Mouse (Mus musculus): ENCODE results near the gene Zbtb20.

The Zbtb20 gene

DNA sequence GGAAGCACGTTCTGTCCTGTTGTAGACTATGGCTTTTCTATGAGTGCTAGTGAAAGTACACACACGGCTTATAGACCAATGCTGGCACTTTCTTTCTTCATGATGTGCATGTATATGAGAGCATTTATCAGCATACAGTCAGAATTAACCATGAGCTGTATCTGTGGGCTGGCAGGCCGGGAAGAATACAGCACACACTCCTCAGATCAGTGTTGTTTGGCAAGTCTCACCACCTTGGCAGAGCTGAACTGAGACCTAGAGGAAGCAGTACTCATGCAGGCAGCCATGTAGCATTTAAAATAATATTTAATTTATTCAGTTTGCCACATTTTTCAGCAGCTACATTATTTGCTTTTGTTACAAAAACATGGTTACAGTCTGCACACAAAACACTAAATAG is 214.5 kb downstream of the Zbtb20 start:
- no peak for TF ChIP-seq GATA4 (IDR thresholded peaks at IDR 0.05; ENCODE audit: insufficient replicate concordance, low read length)

GRCm38 (mm10) chr16:43094161-43094560 is 218.5 kb downstream of the Zbtb20 start:
- no peak for TF ChIP-seq GATA4 (IDR thresholded peaks at IDR 0.05; ENCODE audit: insufficient replicate concordance, low read length)

DNA sequence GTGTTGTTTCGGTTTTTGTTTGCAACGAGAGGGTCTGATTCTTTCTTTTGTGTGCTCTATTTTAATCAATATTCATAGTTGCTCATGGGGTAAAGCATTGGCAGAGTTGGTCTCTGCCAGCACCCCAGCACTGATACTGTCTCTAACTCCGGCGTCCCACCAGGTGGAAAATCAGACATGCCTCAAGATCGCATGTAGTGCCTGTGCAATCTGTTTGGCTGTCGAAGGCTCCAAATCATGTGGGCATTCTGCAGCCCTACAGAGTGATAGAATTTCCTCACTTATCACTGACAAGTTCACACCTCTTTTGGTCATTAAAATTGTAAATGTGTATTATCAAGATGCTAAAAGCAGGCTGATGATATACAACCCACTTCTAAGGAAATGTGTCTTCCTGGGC is 219.1 kb downstream of the Zbtb20 start:
- TF ChIP-seq GATA4 (IDR thresholded peaks at IDR 0.05; ENCODE audit: insufficient replicate concordance, low read length) = no peak

DNA sequence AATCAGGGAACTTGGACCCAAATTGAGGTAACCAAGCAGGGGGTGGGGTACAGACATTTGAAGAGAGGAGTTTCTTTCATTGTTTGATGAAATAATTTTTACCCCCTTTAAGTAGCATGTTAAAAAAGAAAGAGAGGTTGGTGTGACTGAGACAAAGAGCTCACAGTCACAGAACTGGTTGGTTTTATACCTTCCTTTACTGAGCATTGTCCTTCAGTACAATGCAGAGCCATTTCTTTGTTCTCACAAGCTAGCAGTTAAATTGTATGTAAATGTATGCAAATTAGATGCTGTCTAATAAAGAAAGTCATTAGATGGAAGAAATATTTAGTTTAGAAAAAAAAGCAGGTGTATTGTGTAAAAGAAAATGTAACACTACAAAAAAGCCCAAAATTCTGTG is 220.4 kb downstream of the Zbtb20 start:
- no peak for TF ChIP-seq GATA4 (IDR thresholded peaks at IDR 0.05; ENCODE audit: insufficient replicate concordance, low read length)

GRCm38 (mm10) chr16:43098153-43098552 is 222.5 kb downstream of the Zbtb20 start:
- no peak for TF ChIP-seq GATA4 (IDR thresholded peaks at IDR 0.05; ENCODE audit: insufficient replicate concordance, low read length)

DNA sequence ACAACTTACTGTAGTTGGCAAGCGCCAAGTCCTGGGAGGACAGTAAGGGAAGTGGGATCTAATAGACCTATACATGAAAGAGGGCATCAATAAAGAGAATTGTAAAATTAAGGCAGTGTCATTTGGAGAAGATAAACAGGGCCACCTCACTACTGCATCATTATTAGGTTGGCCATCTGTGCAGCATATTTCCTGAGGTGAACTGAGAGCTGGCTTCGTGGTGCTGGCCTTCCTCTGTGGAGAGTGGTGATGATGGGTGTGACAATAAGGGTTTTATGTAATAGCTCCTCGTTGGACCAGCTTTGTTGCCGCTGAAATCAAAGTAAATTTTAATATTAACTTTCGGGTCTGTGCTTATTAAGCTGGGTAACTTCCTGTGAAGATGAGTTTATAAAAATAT is 223.0 kb downstream of the Zbtb20 start:
- TF ChIP-seq GATA4 (IDR thresholded peaks at IDR 0.05; ENCODE audit: insufficient replicate concordance, low read length) = no peak

- no peak for TF ChIP-seq GATA4 (IDR thresholded peaks at IDR 0.05; ENCODE audit: insufficient replicate concordance, low read length)
Observed at GRCm38 (mm10) chr16:43111288-43111687, 235.6 kb downstream of the Zbtb20 start.

DNA sequence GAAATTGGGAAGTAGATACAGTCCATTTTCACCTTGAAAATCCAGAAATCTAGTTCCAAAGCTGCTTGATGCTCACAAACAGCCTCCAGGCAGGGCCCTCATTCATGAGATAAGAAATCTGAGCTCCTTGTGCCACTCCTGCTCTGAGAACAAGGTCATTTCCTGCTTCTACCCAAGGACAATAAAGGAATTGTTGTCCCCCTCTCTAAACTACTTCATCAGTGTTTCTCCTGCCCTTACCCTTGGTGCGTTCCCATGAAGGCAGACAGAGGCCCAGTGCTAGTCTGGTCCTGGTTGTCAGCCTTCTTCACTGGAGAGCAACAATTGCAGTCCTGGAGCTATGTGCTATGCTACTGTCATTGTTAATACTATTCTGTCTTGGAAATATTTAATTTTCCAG is 238.3 kb downstream of the Zbtb20 start:
- no peak for TF ChIP-seq GATA4 (IDR thresholded peaks at IDR 0.05; ENCODE audit: insufficient replicate concordance, low read length)

DNA sequence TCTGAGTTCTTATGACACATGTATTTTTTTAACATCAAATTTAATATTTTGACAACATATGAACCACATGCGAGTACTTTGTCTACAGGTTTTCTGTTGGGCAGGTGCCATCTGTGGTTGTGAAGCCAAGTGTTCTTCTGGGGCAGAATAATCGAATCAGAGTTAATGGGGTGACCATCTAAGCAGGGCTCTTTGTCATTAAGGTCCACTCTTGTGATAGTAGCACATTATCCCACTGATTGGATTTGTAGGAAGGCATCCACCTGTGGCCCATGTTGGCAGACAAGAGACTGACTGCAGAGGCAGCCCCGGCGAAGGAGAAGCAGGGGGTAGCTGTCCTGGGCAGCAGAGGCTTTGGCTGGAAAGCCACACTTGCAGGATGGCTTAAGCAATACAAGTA is 254.3 kb downstream of the Zbtb20 start:
- no peak for TF ChIP-seq GATA4 (IDR thresholded peaks at IDR 0.05; ENCODE audit: insufficient replicate concordance, low read length)

DNA sequence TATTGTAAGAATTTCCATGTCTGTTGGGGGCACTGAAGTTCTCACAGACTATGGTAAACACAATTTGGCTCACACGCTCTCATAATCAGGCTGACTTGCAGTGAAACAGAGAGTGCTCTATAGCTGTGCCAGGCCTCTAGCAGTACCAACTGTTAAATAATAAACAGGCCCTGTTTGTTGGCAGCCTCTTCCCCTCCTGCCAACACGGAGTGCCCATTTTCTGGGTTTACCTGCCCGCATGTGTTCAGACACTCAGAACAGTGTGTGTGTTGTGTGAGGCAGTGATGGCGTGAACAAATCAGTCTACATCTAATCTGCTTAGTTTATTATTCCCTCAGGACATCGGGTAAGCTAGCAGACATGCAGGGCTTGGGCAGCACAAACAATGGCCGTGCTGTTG is 254.9 kb downstream of the Zbtb20 start:
- TF ChIP-seq GATA4 (IDR thresholded peaks at IDR 0.05; ENCODE audit: insufficient replicate concordance, low read length) = no peak

DNA sequence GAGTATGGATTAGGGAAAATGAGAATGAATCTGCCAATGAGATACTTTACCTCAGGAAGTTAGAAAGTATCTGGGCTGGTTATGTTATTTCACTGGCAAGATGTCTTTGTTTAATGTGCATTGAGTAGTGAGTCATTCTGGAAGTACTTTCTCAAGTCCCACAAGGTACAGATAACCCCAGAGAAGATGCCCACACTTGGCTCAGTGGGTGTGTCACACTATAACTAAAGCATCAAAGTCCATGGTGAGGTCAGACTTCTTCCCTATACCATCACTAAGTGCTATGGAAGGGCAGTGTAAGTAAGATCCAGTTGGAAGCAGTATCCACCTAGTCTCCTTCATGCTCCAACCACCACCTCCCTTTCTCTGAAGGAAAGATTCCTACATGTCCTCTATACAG is 255.4 kb downstream of the Zbtb20 start:
- TF ChIP-seq GATA4 (IDR thresholded peaks at IDR 0.05; ENCODE audit: insufficient replicate concordance, low read length) = no peak

- no peak for TF ChIP-seq GATA4 (IDR thresholded peaks at IDR 0.05; ENCODE audit: insufficient replicate concordance, low read length)
Observed at GRCm38 (mm10) chr16:43168506-43168905, 292.8 kb downstream of the Zbtb20 start.

GRCm38 (mm10) chr16:43169273-43169905 is 293.7 kb downstream of the Zbtb20 start:
- TF ChIP-seq GATA4 (IDR thresholded peaks at IDR 0.05; ENCODE audit: insufficient replicate concordance, low read length) = no peak

- TF ChIP-seq GATA4 (IDR thresholded peaks at IDR 0.05; ENCODE audit: insufficient replicate concordance, low read length) = no peak
Observed at GRCm38 (mm10) chr16:43172139-43172538, 296.5 kb downstream of the Zbtb20 start.

DNA sequence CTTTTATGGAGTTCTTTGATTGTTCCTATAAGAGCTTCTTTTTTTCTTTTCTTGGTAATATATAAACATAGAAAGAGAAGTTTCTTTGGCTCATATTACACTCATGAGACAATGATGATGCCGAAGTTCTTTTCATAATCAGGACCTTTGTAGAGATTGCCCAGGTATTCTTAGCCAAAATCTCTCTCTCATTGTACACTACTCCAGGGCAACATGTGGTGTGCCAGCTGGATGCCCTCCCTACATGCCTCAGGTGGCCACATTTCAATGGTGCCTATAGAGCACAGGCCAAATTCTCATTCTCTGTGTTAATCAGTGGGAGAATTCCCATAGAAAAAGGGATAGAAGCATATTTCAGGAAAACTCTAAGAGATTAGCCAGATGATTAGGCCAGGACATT is 297.2 kb downstream of the Zbtb20 start:
- TF ChIP-seq GATA4 (IDR thresholded peaks at IDR 0.05; ENCODE audit: insufficient replicate concordance, low read length) = no peak

DNA sequence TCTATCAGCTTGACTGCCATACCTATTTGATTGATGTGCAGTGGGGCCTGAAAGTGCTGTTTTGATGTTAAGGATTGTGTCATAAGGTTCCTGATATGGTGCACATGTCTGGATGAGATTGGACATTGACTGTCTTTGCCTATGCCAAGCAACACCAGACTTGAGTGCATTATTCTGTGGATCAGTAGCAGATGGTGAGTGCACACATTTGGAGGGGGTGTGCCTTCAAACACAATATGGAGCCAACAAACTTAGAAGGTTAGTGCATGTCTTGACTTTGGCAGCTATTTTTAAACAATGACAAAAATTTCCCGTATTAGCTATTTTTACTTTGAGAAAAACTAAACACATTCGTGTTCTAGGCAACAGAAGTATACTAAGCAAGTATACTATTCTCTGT is 299.1 kb downstream of the Zbtb20 start:
- no peak for TF ChIP-seq GATA4 (IDR thresholded peaks at IDR 0.05; ENCODE audit: insufficient replicate concordance, low read length)

DNA sequence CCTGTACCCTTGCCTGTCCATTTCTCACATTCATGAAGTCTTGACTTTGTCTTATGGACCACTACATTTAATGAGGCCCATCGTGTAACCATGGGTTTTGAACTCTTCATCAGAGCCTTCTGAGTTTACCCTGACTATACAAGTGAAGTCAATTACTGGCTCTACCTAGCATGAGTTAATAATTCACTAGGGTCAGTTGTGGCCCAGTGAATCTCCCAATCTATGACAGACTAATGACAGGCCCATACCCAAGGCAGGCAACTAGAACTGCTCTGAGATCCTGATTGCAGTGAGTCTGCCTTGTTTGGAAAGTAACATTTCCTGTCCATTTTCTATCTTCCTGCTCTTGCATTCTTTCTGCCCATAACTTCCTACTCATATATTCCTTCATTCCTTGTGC is 305.4 kb downstream of the Zbtb20 start:
- TF ChIP-seq GATA4 (IDR thresholded peaks at IDR 0.05; ENCODE audit: insufficient replicate concordance, low read length) = no peak

Measured in liver, adult (tissue).